Mouse (Mus musculus): ENCODE results near the gene Rbfox2.

Rbfox2 gene

GRCm38 (mm10) chr15:77192154-77192935 is 114.5 kb downstream of the Rbfox2 start:
- no peak for DNase-seq (ENCODE audit: low read depth, low spot score)

DNA sequence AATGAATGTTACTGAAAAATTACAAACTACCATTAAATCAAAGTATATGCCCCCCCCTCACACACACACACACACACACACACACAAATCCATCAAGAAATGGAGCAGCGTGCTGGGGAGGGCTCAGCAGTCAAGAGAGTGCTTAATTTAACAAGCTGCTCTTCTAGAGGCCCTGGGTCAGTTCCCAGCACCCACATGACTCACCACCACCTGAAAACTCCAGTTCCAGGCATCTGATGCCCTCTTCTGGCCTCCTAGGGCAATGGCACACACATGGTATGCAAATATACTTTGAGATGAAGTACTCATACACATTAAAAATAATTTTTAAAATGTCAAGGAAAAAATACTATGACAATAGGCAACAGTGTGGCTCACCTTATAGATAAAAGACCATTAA is 120.7 kb downstream of the Rbfox2 start:
- no peak for DNase-seq (ENCODE audit: low read depth, low spot score)

GRCm38 (mm10) chr15:77185614-77186013 is 121.2 kb downstream of the Rbfox2 start:
- no peak for DNase-seq (ENCODE audit: low read depth, low spot score)

- DNase-seq (ENCODE audit: low read depth, low spot score): no peak
These were observed 124.0 kb downstream of the Rbfox2 start for GRCm38 (mm10) chr15:77182800-77183199.

- no peak for DNase-seq (ENCODE audit: low read depth, low spot score)
These were observed 132.8 kb downstream of the Rbfox2 start for GRCm38 (mm10) chr15:77174018-77174417.

GRCm38 (mm10) chr15:77172414-77172813 is 134.4 kb downstream of the Rbfox2 start:
- no peak for DNase-seq (ENCODE audit: low read depth, low spot score)

DNA sequence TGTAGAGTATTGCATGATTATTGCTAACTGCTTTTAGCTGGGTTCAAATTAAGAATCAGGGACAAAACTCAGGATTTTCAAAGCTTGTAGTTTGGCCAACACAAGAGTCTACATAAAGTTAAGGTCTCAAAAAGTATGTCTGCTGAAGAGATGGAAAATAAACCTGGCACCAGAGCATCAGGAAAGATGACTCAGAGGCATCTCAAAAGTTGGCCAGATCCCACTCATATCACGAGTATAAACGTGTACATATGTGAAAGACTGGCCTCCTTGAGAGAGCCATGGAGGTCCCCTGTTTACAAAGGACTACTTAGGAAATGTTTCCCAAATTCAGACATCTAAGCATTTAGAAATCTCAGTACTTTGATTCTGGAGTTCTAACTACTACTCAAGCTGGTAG is 138.0 kb downstream of the Rbfox2 start:
- no peak for DNase-seq (ENCODE audit: low read depth, low spot score)

DNA sequence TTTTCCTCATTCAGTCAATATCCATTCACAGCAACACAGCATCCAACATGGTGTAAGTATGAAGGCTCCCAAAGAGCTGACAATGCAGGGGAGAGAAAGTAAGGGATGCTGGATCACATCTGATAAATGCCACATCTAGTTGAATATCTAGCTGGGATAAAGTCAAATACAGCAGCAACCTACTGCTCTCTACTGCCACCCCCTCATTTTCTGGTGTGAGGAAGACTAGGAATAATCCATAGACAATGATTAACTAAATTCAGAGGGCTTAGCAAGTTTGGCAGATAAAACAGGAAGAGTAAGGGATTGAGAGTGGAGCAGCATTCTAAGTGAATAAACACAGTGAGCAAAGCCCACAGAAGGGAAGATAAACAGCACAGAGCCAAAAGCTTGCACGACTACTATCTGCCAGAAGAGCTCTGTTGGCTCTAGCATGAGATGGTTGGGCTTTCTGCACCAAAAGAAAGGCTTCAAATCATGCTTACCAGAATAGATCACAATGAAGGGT is 140.5 kb downstream of the Rbfox2 start:
- no peak for DNase-seq (ENCODE audit: low read depth, low spot score)

GRCm38 (mm10) chr15:77163336-77163735 is 143.5 kb downstream of the Rbfox2 start:
- no peak for DNase-seq (ENCODE audit: low read depth, low spot score)

GRCm38 (mm10) chr15:77162931-77163330 is 143.9 kb downstream of the Rbfox2 start:
- DNase-seq (ENCODE audit: low read depth, low spot score): no peak

GRCm38 (mm10) chr15:77161382-77161781 is 145.4 kb downstream of the Rbfox2 start:
- DNase-seq (ENCODE audit: low read depth, low spot score): no peak

- DNase-seq (ENCODE audit: low read depth, low spot score): no peak
These were observed 146.0 kb downstream of the Rbfox2 start for GRCm38 (mm10) chr15:77160848-77161247.

GRCm38 (mm10) chr15:77156525-77156924 is 150.3 kb downstream of the Rbfox2 start:
- DNase-seq (ENCODE audit: low read depth, low spot score): no peak

GRCm38 (mm10) chr15:77154248-77154785 is 152.5 kb downstream of the Rbfox2 start:
- DNase-seq (ENCODE audit: low read depth, low spot score): no peak

- no peak for DNase-seq (ENCODE audit: low read depth, low spot score)
These were observed 153.2 kb downstream of the Rbfox2 start for GRCm38 (mm10) chr15:77153625-77154024.

DNA sequence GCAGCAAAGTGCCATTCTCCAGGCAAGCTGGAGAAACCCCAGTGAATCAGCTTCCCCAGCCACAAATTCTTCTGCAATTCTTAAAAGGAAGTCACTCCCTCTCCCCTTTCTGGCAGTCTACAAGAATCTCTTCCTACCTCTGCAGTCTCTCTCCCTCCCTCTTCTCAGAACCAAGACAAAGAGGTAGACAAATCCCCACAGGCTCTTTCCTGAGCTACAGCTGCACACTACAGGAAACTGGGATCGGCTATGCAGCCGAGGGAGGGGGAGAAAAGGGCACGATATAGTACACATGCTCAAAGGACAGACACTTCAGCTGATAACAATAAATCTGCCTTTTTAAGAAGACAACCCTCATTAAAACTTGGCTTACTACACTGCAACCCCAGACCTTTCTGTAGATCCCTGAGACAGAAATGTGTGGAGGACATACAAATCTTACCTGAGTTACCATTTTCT is 153.7 kb downstream of the Rbfox2 start:
- DNase-seq (ENCODE audit: low read depth, low spot score): no peak

GRCm38 (mm10) chr15:77152336-77153087 is 154.3 kb downstream of the Rbfox2 start:
- DNase-seq (ENCODE audit: low read depth, low spot score): no peak

DNA sequence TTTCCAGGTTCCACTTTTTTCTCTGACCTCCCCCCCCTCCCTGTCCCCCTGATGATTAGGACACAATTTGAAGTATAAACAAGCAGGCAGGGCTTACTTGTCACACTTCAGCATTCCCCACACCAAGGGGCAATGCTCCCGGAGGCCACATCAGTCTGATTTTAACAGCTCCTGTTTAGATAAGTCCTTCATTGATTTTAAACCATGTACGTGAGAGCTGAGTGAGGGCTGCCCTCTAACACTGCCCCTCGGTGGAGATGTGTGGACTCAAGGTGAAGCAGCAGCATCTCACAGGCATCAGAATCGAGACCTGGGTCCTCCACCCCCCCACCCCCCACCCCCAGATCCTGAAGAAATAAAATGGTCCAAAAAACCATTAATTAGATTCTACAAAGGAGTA is 155.0 kb downstream of the Rbfox2 start:
- DNase-seq (ENCODE audit: low read depth, low spot score): no peak

- DNase-seq (ENCODE audit: low read depth, low spot score): no peak
These were observed 155.6 kb downstream of the Rbfox2 start for GRCm38 (mm10) chr15:77151178-77151577.

DNA sequence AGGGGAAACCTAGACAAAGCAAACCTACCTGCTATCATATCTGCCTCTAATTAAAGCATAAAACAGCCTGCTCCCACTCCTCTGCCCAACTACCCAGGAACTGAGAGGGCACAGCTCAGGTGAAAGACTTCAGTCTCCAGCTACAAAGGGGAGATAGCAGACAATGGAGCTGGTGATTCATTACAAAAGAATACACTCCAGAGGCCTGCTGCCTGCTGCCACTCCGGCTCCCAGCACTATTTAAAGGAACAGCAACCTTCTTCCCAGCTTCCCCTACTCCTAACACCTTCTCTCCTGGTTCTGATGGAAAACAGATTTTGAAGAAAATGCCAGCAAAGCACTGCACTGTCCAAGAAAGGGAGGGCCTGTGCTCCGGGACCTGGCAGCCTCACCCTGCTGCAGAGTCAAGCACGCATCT is 156.4 kb downstream of the Rbfox2 start:
- DNase-seq (ENCODE audit: low read depth, low spot score): no peak

DNA sequence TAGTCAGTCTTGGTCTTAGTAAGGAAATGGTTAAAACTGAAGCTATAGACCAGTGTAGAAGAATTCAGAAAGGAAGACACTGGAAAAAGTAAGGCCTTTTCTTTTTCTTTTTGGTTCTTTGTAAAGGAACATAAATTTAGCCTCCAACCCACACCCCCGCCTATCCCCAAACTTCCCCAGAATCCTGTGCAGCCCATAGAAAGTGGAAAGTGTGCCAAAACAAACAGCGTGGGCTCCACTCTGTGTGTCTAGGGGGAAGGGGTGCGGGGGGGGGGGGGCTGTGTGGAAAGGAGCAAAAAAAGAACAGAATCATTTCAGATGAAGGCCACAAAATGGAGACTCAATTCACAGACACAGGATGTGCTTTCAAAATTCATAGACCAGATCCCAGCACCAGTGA is 156.8 kb downstream of the Rbfox2 start:
- no peak for DNase-seq (ENCODE audit: low read depth, low spot score)

GRCm38 (mm10) chr15:77149551-77149950 is 157.3 kb downstream of the Rbfox2 start:
- no peak for DNase-seq (ENCODE audit: low read depth, low spot score)

Data from CD4-positive, CD25-positive, alpha-beta regulatory T cell, adult 2 months (primary cell).